Comparison of ENCODE assay signal across 22 mouse cellular contexts in the genomic region with DNA sequence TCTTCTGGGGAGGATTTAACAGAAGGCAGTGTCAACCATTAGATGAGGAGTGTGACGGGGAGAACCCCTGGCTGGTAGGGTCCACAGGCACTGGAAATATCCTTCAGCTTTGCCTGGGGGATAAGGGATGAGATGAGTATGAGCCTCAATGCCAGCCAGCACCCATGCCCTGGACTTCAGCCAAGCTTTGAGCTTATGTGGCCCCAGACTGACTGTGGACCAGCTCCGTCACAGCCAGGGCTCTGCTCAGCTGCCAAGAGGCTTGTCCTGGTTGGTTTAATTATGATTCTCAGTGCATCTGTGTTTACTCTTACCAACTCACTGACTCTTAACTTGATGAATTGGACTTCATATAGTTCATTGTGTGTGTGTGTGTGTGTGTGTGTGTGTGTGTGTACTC.
DNase-seq lines count a peak whose midpoint lies in the region; ATAC-seq lines count a peak whose summit lies in the region.
"Had no signal": no experiment of that assay in that cellular context is flagged by ENCODE, and none has a peak within 500 bp of the region (broad histone marks: within the 10 kb centered on the region; RNA-seq: fewer than 3 reads in every experiment).

No protein-coding gene starts in this region.

- H3K9ac ChIP-seq in forebrain, embryonic 16.5 days (replicated peaks; ENCODE audit: low read depth, low read length), result no peak overlapping the region
- no peak overlapping the region for H3K9ac ChIP-seq in forebrain, embryonic 13.5 days
- no peak overlapping the region for H3K9ac ChIP-seq in hindbrain, embryonic 16.5 days (ENCODE audit: low read depth, low read length)
- H3K9ac ChIP-seq in hindbrain, embryonic 14.5 days, result no peak overlapping the region
- H3K9ac ChIP-seq: heart, embryonic 13.5 days; limb, embryonic 12.5 days; liver, embryonic 14.5 days; midbrain, embryonic 12.5 days; neural tube, embryonic 15.5 days had no signal

- no peak overlapping the region for H3K27ac ChIP-seq in forebrain, embryonic 16.5 days (ENCODE audit: low read length)
- no peak overlapping the region for H3K27ac ChIP-seq in forebrain, embryonic 13.5 days
- H3K27ac ChIP-seq in hindbrain, embryonic 16.5 days (ENCODE audit: low read depth, low read length), result no peak overlapping the region
- no peak overlapping the region for H3K27ac ChIP-seq in hindbrain, embryonic 14.5 days
- H3K27ac ChIP-seq: heart, embryonic 13.5 days; limb, embryonic 12.5 days; liver, embryonic 14.5 days; macrophage; midbrain, embryonic 12.5 days; neural tube, embryonic 15.5 days had no signal

- 54% methylated on average over 2 of the region's 2 CpGs for WGBS in forebrain, embryonic 16.5 days
- 80% methylated on average over 2 of the region's 2 CpGs for WGBS in forebrain, embryonic 13.5 days
- WGBS in hindbrain, embryonic 16.5 days, result 64% methylated on average over 2 of the region's 2 CpGs
- WGBS in hindbrain, embryonic 14.5 days, result 66% methylated on average over 2 of the region's 2 CpGs

- H3K4me1 ChIP-seq in forebrain, embryonic 16.5 days (replicated peaks; ENCODE audit: control insufficient read depth, insufficient read depth, low read length), result peaks cover 3% of the 10 kb centered on the region; the same call in 1 of the 2 replicates
- H3K4me1 ChIP-seq in forebrain, embryonic 13.5 days, result peaks cover 8% of the 10 kb centered on the region
- no peaks in the 10 kb centered on the region; the same call in 1 of the 2 replicates for H3K4me1 ChIP-seq in hindbrain, embryonic 16.5 days (ENCODE audit: control insufficient read depth, insufficient read depth, low read depth, low read length)
- H3K4me1 ChIP-seq in hindbrain, embryonic 14.5 days (replicated peaks; ENCODE audit: control insufficient read depth, insufficient read depth, low read length), result no peaks in the 10 kb centered on the region
- H3K4me1 ChIP-seq: neural tube, embryonic 15.5 days had no signal

- H3K27me3 ChIP-seq in forebrain, embryonic 16.5 days (replicated peaks; ENCODE audit: control insufficient read depth, insufficient read depth, low read length), result no peaks in the 10 kb centered on the region
- no peaks in the 10 kb centered on the region for H3K27me3 ChIP-seq in forebrain, embryonic 13.5 days
- no peaks in the 10 kb centered on the region for H3K27me3 ChIP-seq in hindbrain, embryonic 16.5 days (replicated peaks; ENCODE audit: control insufficient read depth, insufficient read depth, low read length)
- no peaks in the 10 kb centered on the region for H3K27me3 ChIP-seq in hindbrain, embryonic 14.5 days (ENCODE audit: control insufficient read depth, insufficient read depth, low read length)
- H3K27me3 ChIP-seq: heart, embryonic 13.5 days; limb, embryonic 12.5 days; neural tube, embryonic 15.5 days had no signal

- DNase-seq in adrenal gland, postnatal 10 days, result peak; percentile 3
- no peak for DNase-seq in adrenal gland, adult 18-20 months (ENCODE audit: low spot score in 2 of 2)
- DNase-seq in hindbrain, embryonic 14.5 days (ENCODE audit: low spot score), result no peak
- peak; percentile 32 for DNase-seq in retina, postnatal 1 day
- DNase-seq in retina, embryonic 14.5 days (ENCODE audit: low spot score), result no peak
- DNase-seq: adrenal gland, postnatal 14 days; gastrocnemius, postnatal 25 days; heart, postnatal 36 days; kidney, adult 9 months; layer of hippocampus, adult 9-11 months; right cerebral cortex, adult 18-20 months had no signal

- no peak overlapping the region for H3K4me3 ChIP-seq in forebrain, embryonic 16.5 days (replicated peaks; ENCODE audit: low read length)
- no peak overlapping the region for H3K4me3 ChIP-seq in forebrain, embryonic 13.5 days
- H3K4me3 ChIP-seq in hindbrain, embryonic 16.5 days (ENCODE audit: low read length), result no peak overlapping the region
- no peak overlapping the region for H3K4me3 ChIP-seq in hindbrain, embryonic 14.5 days (replicated peaks; ENCODE audit: low read length)
- H3K4me3 ChIP-seq: heart, embryonic 13.5 days; limb, embryonic 12.5 days; midbrain, embryonic 12.5 days; neural tube, embryonic 15.5 days had no signal

- no peaks in the 10 kb centered on the region for H3K36me3 ChIP-seq in forebrain, embryonic 16.5 days (ENCODE audit: control insufficient read depth, insufficient read depth)
- no peaks in the 10 kb centered on the region for H3K36me3 ChIP-seq in forebrain, embryonic 13.5 days (ENCODE audit: poor library complexity, severe bottlenecking)
- no peaks in the 10 kb centered on the region for H3K36me3 ChIP-seq in hindbrain, embryonic 16.5 days (ENCODE audit: control insufficient read depth, insufficient read depth, low read length)
- H3K36me3 ChIP-seq in hindbrain, embryonic 14.5 days (replicated peaks; ENCODE audit: control insufficient read depth, insufficient read depth), result no peaks in the 10 kb centered on the region
- H3K36me3 ChIP-seq: heart, embryonic 13.5 days; limb, embryonic 12.5 days; midbrain, embryonic 12.5 days; neural tube, embryonic 15.5 days had no signal

- H3K4me2 ChIP-seq in forebrain, embryonic 16.5 days (ENCODE audit: low read length), result no peak overlapping the region
- H3K4me2 ChIP-seq in forebrain, embryonic 13.5 days, result no peak overlapping the region
- H3K4me2 ChIP-seq in hindbrain, embryonic 16.5 days (ENCODE audit: low read length), result no peak overlapping the region
- H3K4me2 ChIP-seq in hindbrain, embryonic 14.5 days (replicated peaks), result no peak overlapping the region
- H3K4me2 ChIP-seq: heart, embryonic 13.5 days; limb, embryonic 12.5 days; midbrain, embryonic 12.5 days; neural tube, embryonic 15.5 days had no signal

- ATAC-seq in forebrain, embryonic 16.5 days, result peak; percentile 50; the same call in 1 of the 2 replicates
- no peak for ATAC-seq in forebrain, embryonic 13.5 days
- peak; percentile 61; the same call in 1 of the 2 replicates for ATAC-seq in hindbrain, embryonic 16.5 days
- no peak for ATAC-seq in hindbrain, embryonic 14.5 days (ENCODE audit: low FRiP score)
- ATAC-seq: forebrain, embryonic 14.5 days; Patski had no signal

- H3K9me3 ChIP-seq in forebrain, embryonic 16.5 days (ENCODE audit: control insufficient read depth, low read length), result no peaks in the 10 kb centered on the region
- H3K9me3 ChIP-seq in forebrain, embryonic 13.5 days (replicated peaks), result no peaks in the 10 kb centered on the region
- H3K9me3 ChIP-seq in hindbrain, embryonic 16.5 days (ENCODE audit: control insufficient read depth, low read length), result no peaks in the 10 kb centered on the region
- no peaks in the 10 kb centered on the region for H3K9me3 ChIP-seq in hindbrain, embryonic 14.5 days (ENCODE audit: control insufficient read depth, low read length)
- H3K9me3 ChIP-seq: heart, embryonic 13.5 days; midbrain, embryonic 12.5 days; neural tube, embryonic 15.5 days had no signal

Comparison
In these comparisons a context has a peak if more than half of its experiments do, and no peak if none do; other contexts are left out.
1. DNase-seq: peak in adrenal gland, postnatal 10 days (single experiment) and retina, postnatal 1 day (single experiment); none in adrenal gland, adult 18-20 months (0 of 2), hindbrain, embryonic 14.5 days (single experiment) and retina, embryonic 14.5 days (single experiment).
2. ATAC-seq: peak in forebrain, embryonic 16.5 days (single experiment) and hindbrain, embryonic 16.5 days (single experiment); none in forebrain, embryonic 13.5 days (single experiment) and hindbrain, embryonic 14.5 days (single experiment).